Mouse (Mus musculus) forebrain, embryonic 11.5 days (tissue): ENCODE measurements around the gene Smco4. TPM values are rescaled to one million over a fixed set of nuclear protein-coding genes. Genes with fewer than 3 reads are reported as not detected.
"Not testable (repeated sequence)": the region's sequence is repeated elsewhere in the genome, so short reads cannot be mapped to it uniquely, and the experiment has no call there.

Experiments used
- ATAC-seq: fragments of 200-750 bp; cut with Nextera tagmentation; replicated peaks from 2 replicates; pipeline ENCODE4 v1.8.0; 2017; ENCODE audit warnings: moderate TSS enrichment; ENCODE audit not compliant: low FRiP score
- DNase-seq: peaks from one replicate; pipeline ENCODE4 v3.0.0-alpha.2; 2017; ENCODE audit warnings: low spot score
- H3K27ac ChIP-seq: fragments of 300-500 bp; sonication (generic); 2 replicates; pipeline ENCODE4 v1.5.1; 2014; ENCODE audit warnings: low read depth, low read length
- H3K27me3 ChIP-seq: fragments of 300-500 bp; sonication (generic); 2 replicates; pipeline ENCODE4 v1.6.1; 2014; ENCODE audit warnings: mild to moderate bottlenecking, low read length, mixed read lengths; ENCODE audit not compliant: control insufficient read depth, insufficient read depth
- H3K36me3 ChIP-seq: fragments of 300-500 bp; sonication (generic); 2 replicates; pipeline ENCODE4 v1.6.1; 2014; ENCODE audit warnings: mild to moderate bottlenecking, low read length, moderate library complexity, mixed read lengths; ENCODE audit not compliant: control insufficient read depth, insufficient read depth
- H3K4me1 ChIP-seq: fragments of 300-500 bp; sonication (generic); replicated peaks from 2 replicates; pipeline ENCODE4 v1.6.1; 2014; ENCODE audit warnings: low read length, mixed read lengths; ENCODE audit not compliant: control insufficient read depth, insufficient read depth
- H3K4me2 ChIP-seq: fragments of 300-500 bp; sonication (generic); 2 replicates; pipeline ENCODE4 v1.6.1; 2014; ENCODE audit warnings: low read depth, mild to moderate bottlenecking, low read length, moderate library complexity, mixed read lengths; ENCODE audit not compliant: severe bottlenecking
- H3K4me3 ChIP-seq: fragments of 300-500 bp; sonication (generic); 2 replicates; pipeline ENCODE4 v1.5.1; 2014; ENCODE audit warnings: low read depth, low read length
- H3K9ac ChIP-seq: fragments of 300-500 bp; sonication (generic); 2 replicates; pipeline ENCODE4 v1.6.1; 2014; ENCODE audit warnings: low read length
- H3K9me3 ChIP-seq: fragments of 300-500 bp; sonication (generic); 2 replicates; pipeline ENCODE4 v1.6.1; 2016; ENCODE audit warnings: low read length, mixed read lengths; ENCODE audit not compliant: control insufficient read depth
- WGBS: fragments of 180-500 bp; shearing (Covaris S2); extraction: QIAGEN DNeasy Blood & Tissue Kit; methylation state at CpG from one replicate; pipeline ENCODE4 v1.1.7; 2014; 5-methylcytosine and 5-hydroxymethylcytosine counted together
- polyA plus RNA-seq: library from polyadenylated mRNA; unstranded; fragments of >200 nt; fragmentation: Nextera tagmentation; extraction: Ambion mirVana; gene quantifications from 2 replicates; pipeline ENCODE4 v1.2.1, GENCODE M21; 2014

Smco4 gene
- polyA plus RNA-seq, 1 experiment from 2014 or later: 3.3 TPM

DNA sequence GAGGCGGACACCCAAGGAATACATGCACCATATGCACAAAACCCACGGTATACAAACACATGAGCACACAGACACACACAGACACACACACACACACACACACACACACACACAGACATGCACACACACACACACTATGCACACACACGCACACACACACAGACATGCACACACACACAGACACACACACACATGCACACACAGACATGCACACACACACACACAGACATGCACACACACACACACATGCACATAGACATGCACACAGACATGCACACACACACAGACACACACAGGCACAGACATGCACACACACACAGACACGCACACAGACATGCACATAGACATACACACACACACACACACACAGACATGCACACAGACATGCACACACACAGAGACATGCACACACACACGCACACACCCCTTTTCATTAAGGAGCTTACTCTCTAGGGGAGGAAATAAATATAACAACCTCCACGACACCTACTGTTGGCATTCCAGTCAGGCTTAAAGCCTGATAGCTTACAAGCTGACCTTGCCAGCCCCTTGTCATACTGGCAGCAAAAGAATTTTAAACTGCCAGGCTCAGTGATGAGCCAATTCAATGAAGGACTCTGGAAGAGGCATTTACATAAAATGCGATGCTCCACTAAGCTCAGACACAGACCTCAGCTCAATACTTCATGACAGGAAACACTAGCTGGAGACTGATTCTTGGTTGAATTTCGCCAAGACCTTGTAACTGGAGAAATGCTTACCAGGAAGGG is 2.7 kb upstream of the Smco4 start:
- no peak for DNase-seq
- Histone ChIP-seq H3K36me3 (no peaks in the 10 kb centered on the region), H3K4me3 (no peak overlapping the region), H3K4me1 (peaks cover 7% of the 10 kb centered on the region; the same call in 1 of the 2 replicates), H3K27me3 (no peaks in the 10 kb centered on the region; the same call in 1 of the 2 replicates), H3K4me2 (no peak overlapping the region), H3K9me3 (no peaks in the 10 kb centered on the region), H3K9ac (no peak overlapping the region), H3K27ac (no peak overlapping the region)
- no peak for ATAC-seq
- 84% methylated on average over 8 of the region's 8 CpGs for WGBS

DNA sequence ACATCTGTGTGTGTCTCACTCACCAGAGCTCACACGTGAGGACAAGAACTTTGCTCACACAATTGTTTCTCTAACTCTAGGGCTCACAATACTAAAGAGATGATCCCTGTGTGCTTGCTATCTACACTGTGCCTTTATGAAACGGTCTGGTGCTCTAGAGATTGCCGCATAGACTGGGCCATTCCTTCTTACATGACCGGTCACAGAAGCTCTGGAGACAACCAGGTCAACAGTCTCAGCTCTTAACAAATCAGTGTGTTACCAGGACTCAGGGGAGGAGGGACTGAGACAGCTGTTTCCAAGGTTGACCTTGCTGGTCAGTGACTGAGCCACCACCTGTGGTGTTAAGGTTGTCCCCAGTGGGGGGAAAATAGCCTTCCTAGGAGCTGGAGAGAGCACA is 1.5 kb upstream of the Smco4 start:
- no peak for ATAC-seq
- Histone ChIP-seq H3K9me3 (no peaks in the 10 kb centered on the region), H3K4me3 (no peak overlapping the region), H3K4me1 (peaks cover 16% of the 10 kb centered on the region; the same call in 1 of the 2 replicates), H3K27ac (no peak overlapping the region), H3K27me3 (no peaks in the 10 kb centered on the region; the same call in 1 of the 2 replicates), H3K4me2 (no peak overlapping the region), H3K9ac (no peak overlapping the region), H3K36me3 (no peaks in the 10 kb centered on the region)
- DNase-seq: no peak
- WGBS: 90% methylated on average over 4 of the region's 4 CpGs

DNA sequence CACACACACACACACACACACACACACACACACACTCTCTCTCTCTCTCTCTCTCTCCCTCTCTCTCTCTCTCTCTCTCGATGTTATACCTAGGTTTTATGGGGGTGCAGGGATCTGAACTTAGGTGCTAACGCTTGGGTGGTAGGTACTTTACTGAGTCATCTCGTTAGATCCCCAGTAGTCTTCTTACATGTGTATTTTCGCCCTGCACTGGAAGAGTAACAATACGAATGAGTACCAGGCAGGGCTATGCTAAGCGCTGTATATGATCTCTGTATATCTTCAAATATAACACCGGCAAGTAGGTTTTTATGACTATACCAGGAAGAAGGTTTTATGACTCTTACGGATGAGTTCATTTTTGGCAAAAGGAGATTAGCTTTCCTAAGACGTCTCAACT is 831 bp upstream of the Smco4 start:
- 88% methylated on average over 9 of the region's 9 CpGs for WGBS
- Histone ChIP-seq H3K27ac (no peak overlapping the region), H3K9ac (no peak overlapping the region), H3K9me3 (no peaks in the 10 kb centered on the region), H3K4me3 (no peak overlapping the region), H3K27me3 (no peaks in the 10 kb centered on the region; the same call in 1 of the 2 replicates), H3K4me2 (no peak overlapping the region), H3K4me1 (peaks cover 16% of the 10 kb centered on the region; the same call in 1 of the 2 replicates), H3K36me3 (no peaks in the 10 kb centered on the region)
- ATAC-seq (no peak), DNase-seq (no peak)

DNA sequence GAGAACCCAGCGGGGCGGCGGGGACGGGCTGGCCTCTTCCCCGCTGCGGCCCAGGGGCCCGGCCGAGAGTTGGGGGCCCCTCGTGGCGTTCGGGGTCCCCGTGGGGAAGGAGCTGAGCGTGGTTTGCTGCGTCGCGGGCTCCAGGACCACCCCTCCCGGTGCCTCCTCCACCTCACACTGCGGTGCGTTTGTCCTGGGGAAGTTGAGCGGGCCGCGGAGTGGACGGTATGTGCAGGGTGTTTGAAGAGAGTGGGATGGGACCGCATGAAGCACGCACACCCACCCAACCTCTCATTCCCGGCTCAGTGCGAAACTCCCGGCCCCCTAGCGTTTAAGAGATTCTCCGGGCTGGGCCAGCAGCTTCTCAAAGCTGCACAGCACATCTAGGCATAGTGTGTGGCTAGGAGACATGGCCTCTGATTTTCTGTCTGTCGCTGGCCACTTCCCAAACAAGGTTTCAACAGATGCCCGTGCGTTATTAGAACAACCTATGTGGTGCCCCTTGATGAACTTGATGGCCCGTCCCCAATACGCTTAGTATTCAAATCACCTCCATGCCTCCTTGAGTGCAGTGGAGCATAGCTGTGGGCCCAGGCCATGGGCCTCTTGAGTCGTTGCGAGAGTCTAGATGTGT is 810 bp downstream of the Smco4 start:
- 3% methylated on average over 31 of the region's 37 CpGs for WGBS
- ATAC-seq: peak; percentile 80
- Histone ChIP-seq H3K27ac (no peak overlapping the region), H3K4me3 (peak overlapping the region; percentile 74), H3K4me1 (peaks cover 16% of the 10 kb centered on the region; the same call in 1 of the 2 replicates), H3K9me3 (no peaks in the 10 kb centered on the region), H3K27me3 (no peaks in the 10 kb centered on the region; the same call in 1 of the 2 replicates), H3K36me3 (no peaks in the 10 kb centered on the region), H3K9ac (peak overlapping the region; percentile 93), H3K4me2 (peak overlapping the region; percentile 82)
- DNase-seq: peak; percentile 87

DNA sequence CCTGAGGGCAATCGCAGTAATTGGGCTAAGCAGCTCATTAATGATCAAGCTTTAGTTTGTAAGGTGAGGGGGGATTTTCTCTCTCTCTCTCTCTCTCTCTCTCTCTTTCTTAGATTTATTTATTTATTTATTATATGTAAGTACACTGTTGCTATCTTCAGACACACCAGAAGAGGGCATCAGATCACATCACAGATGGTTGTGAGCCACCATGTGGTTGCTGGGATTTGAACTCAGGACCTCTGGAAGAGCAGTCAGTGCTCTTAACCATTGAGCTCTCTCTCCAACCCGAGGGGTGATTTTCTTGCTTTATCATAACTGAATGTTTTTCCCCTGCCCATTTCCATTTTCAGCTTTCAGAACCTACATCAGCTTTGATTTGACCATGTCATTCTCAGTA is 2.0 kb downstream of the Smco4 start:
- H3K4me2 ChIP-seq, ATAC-seq: not testable (repeated sequence)
- WGBS: 94% methylated on average over 2 of the region's 2 CpGs

DNA sequence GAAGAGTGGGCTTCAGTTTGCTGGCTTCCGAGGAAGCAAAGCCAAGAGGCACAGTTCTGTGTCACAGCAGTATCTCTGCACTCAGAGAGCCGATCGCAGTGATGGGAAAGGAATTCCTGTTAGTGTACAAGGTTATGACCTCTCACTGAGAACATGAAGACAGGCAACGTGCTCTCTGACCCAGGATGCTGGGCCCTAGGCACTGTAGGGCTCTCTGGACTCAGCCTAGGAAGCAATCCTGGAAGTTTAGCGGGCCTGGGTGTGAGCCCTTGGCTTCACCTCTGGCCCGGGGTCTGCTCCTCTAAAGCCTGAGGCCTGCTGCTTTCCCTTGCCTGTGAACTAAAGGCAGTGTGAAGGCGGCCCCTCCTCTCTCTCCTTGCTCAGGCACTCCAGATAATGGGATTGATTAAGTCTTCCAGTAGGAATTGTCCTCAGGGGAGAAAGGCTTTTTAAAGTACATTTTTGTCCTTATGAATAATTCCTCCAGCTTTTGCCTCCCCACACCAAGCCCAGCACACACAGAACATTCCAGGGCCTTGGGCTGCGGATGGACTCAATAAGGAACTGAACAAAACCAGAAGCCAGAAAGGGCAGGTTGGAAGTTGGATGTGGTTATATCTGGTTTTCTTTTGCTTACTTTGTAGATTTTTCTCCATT is 2.8 kb downstream of the Smco4 start:
- no peak overlapping the region for H3K4me2 ChIP-seq
- WGBS: 19% methylated on average over 8 of the region's 8 CpGs
- DNase-seq (peak; percentile 65), ATAC-seq (0 out of 2 replicates have a peak, but pooled peaks have one; percentile 9)
- H3K36me3 ChIP-seq: no peaks in the 10 kb centered on the region
- H3K4me3 ChIP-seq: no peak overlapping the region
- no peaks in the 10 kb centered on the region; the same call in 1 of the 2 replicates for H3K27me3 ChIP-seq
- peaks cover 16% of the 10 kb centered on the region; the same call in 1 of the 2 replicates for H3K4me1 ChIP-seq
- H3K9me3 ChIP-seq: no peaks in the 10 kb centered on the region
- H3K27ac ChIP-seq: no peak overlapping the region
- H3K9ac ChIP-seq: peak overlapping the region; percentile 1

More for the DNA sequence above, 2.0 kb downstream of the Smco4 start:
- not testable (repeated sequence) for H3K36me3 ChIP-seq, H3K9me3 ChIP-seq, DNase-seq, H3K4me3 ChIP-seq, H3K9ac ChIP-seq, H3K27ac ChIP-seq, H3K27me3 ChIP-seq
- peaks cover 16% of the 10 kb centered on the region; the same call in 1 of the 2 replicates for H3K4me1 ChIP-seq

DNA sequence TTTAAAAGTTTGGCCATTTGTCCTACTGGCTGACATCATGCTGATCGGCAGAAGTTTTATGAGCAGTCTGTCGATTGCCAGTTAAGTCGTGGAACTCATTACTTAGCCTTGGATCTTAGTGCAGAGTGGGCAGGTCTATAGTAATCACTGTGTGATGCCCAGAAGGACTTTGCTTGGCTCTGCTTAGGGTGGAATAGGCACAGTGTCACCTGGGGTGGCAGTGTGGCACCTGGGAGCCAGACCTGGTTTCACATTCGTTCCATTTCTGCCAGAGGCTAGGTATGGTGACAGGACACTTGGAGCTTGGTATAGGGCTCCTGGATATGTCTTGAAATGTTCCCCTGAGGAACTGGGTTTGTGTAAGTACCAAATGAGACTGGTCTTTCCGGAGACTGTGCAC is 6.8 kb downstream of the Smco4 start:
- Histone ChIP-seq H3K27me3 (no peaks in the 10 kb centered on the region), H3K36me3 (no peaks in the 10 kb centered on the region), H3K9ac (no peak overlapping the region), H3K4me3 (no peak overlapping the region), H3K27ac (no peak overlapping the region), H3K9me3 (no peaks in the 10 kb centered on the region), H3K4me1 (peaks cover 8% of the 10 kb centered on the region; the same call in 1 of the 2 replicates), H3K4me2 (no peak overlapping the region)
- WGBS: 89% methylated on average over 5 of the region's 5 CpGs
- DNase-seq (no peak), ATAC-seq (no peak)

DNA sequence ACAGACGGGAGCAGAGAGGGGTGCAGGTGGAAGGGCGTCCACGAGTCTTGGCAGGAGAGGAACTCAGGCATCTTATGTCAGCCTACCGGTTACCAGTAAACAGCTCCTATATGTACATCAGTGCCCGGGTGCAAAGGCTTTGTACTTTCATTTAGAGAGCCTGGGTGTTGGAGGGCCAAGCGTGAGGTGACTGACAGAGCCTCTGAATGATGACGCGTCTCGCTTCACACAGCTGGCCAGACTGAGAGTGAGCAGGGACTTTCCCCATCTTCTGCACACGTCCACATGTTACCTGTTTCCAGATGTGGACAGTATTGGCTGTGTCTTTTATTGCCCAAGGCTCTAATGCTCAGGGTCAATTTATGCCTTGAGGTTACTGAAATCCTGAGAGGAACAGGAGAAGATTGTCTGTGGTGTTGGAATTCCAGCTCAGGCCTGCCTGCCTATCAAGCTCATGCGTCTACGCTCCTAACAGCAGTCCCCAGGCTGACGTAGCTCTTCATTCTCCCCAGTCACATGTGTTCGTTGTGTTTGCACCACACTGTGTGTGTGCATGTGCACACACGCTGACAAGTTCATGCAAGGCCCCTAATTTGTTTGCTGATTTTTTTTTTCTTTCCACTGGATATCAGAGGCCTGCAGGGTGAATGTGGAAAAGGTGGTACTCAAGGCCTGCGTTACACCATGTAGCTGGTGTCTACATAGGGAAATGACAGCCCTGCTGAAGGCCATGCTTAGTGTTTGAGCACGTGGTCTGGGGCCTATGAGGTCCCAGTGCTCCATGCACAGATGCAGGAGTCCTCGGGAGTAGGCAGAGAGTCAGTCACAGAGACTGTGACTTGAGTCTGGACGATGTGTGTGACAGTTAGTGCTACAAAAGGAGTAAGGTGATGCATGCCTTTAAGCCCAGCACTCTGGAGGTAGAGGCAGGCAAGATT is 8.4 kb downstream of the Smco4 start:
- no peak overlapping the region for H3K27ac ChIP-seq
- H3K9me3 ChIP-seq: no peaks in the 10 kb centered on the region
- H3K9ac ChIP-seq: no peak overlapping the region
- H3K4me1 ChIP-seq: peaks cover under 1% of the 10 kb centered on the region; the same call in 1 of the 2 replicates
- DNase-seq (no peak), ATAC-seq (no peak)
- no peaks in the 10 kb centered on the region for H3K27me3 ChIP-seq
- H3K36me3 ChIP-seq: no peaks in the 10 kb centered on the region
- WGBS: 82% methylated on average over 19 of the region's 19 CpGs
- no peak overlapping the region for H3K4me3 ChIP-seq
- no peak overlapping the region for H3K4me2 ChIP-seq
